Mouse (Mus musculus): ENCODE measurements at regions not wholly inside any gene's neighbourhood (a gene's known extent, or its start where the extent isn't known, plus 50 kb on each side); places are given as distances from the start of the nearest gene placed in this dataset.

- 65% methylated on average over 7 of the region's 7 CpGs for WGBS (ENCODE audit: insufficient replicate concordance)
- H3K9me3 ChIP-seq (ENCODE audit: control insufficient read depth, low read length) = no peaks in the 10 kb centered on the region
- TF ChIP-seq EP300 (IDR thresholded peaks at IDR 0.05; ENCODE audit: low read depth) (no peak), CTCF (IDR thresholded peaks at IDR 0.05; ENCODE audit: low read depth) (no peak)
- H3K36me3 ChIP-seq (replicated peaks; ENCODE audit: control insufficient read depth, insufficient read depth, low read depth) = no peaks in the 10 kb centered on the region
- ATAC-seq (ENCODE audit: insufficient read depth) (no peak), DNase-seq (ENCODE audit: low read depth in 3 of 3, low spot score in 3 of 3) (no peak)
- no peak overlapping the region for H3K4me3 ChIP-seq (ENCODE audit: insufficient read depth in 1 of 2, low read depth in 2 of 2, low read length in 2 of 2)
- no peak overlapping the region for H3K4me2 ChIP-seq (ENCODE audit: low read depth)
- no peak overlapping the region for H3K27ac ChIP-seq
- H3K4me1 ChIP-seq (replicated peaks; ENCODE audit: control insufficient read depth in 2 of 2, insufficient read depth in 2 of 2, low read length in 1 of 2) = no peaks in the 10 kb centered on the region
- H3K9ac ChIP-seq (replicated peaks) = no peak overlapping the region
- no peaks in the 10 kb centered on the region for H3K27me3 ChIP-seq (ENCODE audit: control insufficient read depth, insufficient read depth, low read length)
Observed at GRCm38 (mm10) chr8:36019895-36020294, 254.3 kb downstream of the Gm19410 start.

DNA sequence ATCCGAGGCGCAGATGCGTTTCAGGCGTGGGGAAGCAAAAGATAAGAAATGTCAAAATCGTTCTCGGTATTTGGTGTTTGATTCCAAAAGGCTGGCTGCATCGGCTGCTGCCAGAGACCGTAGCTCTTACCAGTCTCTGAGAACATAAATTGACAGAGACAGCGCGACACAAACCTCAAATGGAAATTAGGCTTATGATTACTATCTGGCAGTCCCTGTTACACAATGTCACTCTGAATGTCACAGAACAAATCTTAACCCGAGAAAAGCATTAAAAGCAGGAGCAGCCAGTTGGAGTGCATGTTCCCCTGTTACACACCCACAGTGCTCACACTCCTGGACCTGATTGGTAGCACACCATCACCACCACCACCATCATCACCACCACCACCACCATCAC lies 262.0 kb downstream of the Gm19410 start:
- Histone ChIP-seq H3K27me3 (ENCODE audit: control insufficient read depth, insufficient read depth, low read length) (no peaks in the 10 kb centered on the region; the same call in 1 of the 2 replicates), H3K4me1 (replicated peaks; ENCODE audit: control insufficient read depth in 2 of 2, insufficient read depth in 2 of 2, low read length in 1 of 2) (0 out of 4 replicates have a peak, but pooled peaks cover 0 to 1% of the 10 kb centered on the region in 2 experiments), H3K36me3 (replicated peaks; ENCODE audit: control insufficient read depth, insufficient read depth, low read depth) (no peaks in the 10 kb centered on the region), H3K9ac (replicated peaks) (no peak overlapping the region), H3K9me3 (ENCODE audit: control insufficient read depth, low read length) (no peaks in the 10 kb centered on the region), H3K4me2 (ENCODE audit: low read depth) (no peak overlapping the region), H3K4me3 (ENCODE audit: insufficient read depth in 1 of 2, low read depth in 2 of 2, low read length in 2 of 2) (no peak overlapping the region), H3K27ac (no peak overlapping the region)
- 67% methylated on average over 11 of the region's 11 CpGs for WGBS (ENCODE audit: insufficient replicate concordance)
- no peak for DNase-seq (ENCODE audit: low read depth in 3 of 3, low spot score in 3 of 3)
- ATAC-seq (ENCODE audit: insufficient read depth) = no peak
- TF ChIP-seq EP300 (IDR thresholded peaks at IDR 0.05; ENCODE audit: low read depth) = no peak
- no peak for TF ChIP-seq CTCF (IDR thresholded peaks at IDR 0.05; ENCODE audit: low read depth)

GRCm38 (mm10) chr8:36028121-36028955 lies 262.7 kb downstream of the Gm19410 start:
- ATAC-seq (ENCODE audit: insufficient read depth) (no peak), DNase-seq (ENCODE audit: low read depth in 3 of 3, low spot score in 3 of 3) (no peak)
- no peaks in the 10 kb centered on the region for H3K36me3 ChIP-seq (replicated peaks; ENCODE audit: control insufficient read depth, insufficient read depth, low read depth)
- no peaks in the 10 kb centered on the region; the same call in 1 of the 2 replicates for H3K27me3 ChIP-seq (ENCODE audit: control insufficient read depth, insufficient read depth, low read length)
- no peak overlapping the region for H3K9ac ChIP-seq (replicated peaks)
- H3K4me1 ChIP-seq (replicated peaks; ENCODE audit: control insufficient read depth in 2 of 2, insufficient read depth in 2 of 2, low read length in 1 of 2) = 0 out of 4 replicates have a peak, but pooled peaks cover 0 to 1% of the 10 kb centered on the region in 2 experiments
- H3K9me3 ChIP-seq (ENCODE audit: control insufficient read depth, low read length) = no peaks in the 10 kb centered on the region
- 32% methylated on average over 9 of the region's 9 CpGs for whole genome bisulfite sequencing (ENCODE audit: insufficient replicate concordance)
- no peak overlapping the region for H3K4me2 ChIP-seq (ENCODE audit: low read depth)
- no peak overlapping the region for H3K27ac ChIP-seq
- TF ChIP-seq CTCF (IDR thresholded peaks at IDR 0.05; ENCODE audit: low read depth) (no peak), EP300 (IDR thresholded peaks at IDR 0.05; ENCODE audit: low read depth) (no peak)
- no peak overlapping the region for H3K4me3 ChIP-seq (ENCODE audit: insufficient read depth in 1 of 2, low read depth in 2 of 2, low read length in 2 of 2)

DNA sequence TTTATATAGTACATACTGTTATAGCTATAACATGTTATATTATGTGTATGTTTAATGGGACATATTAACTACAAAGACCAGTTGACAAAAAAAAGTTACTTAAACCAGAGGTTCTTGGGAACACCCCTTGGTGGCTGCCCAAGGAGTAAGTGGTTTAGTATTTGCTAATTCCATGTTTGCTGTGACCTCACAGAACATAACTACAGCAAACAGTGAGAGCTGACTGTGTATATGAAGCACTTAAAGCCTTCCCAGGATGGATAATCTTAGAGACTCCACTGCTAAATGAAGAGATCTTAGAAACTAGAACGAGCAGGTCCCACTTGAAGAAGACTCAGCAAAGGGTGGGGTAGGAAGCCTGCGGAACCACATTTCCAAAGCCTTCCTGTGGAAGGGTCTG lies 263.9 kb downstream of the Gm19410 start:
- Histone ChIP-seq H3K9me3 (ENCODE audit: control insufficient read depth, low read length) (no peaks in the 10 kb centered on the region), H3K27me3 (ENCODE audit: control insufficient read depth, insufficient read depth, low read length) (no peaks in the 10 kb centered on the region; the same call in 1 of the 2 replicates), H3K4me1 (replicated peaks; ENCODE audit: control insufficient read depth in 2 of 2, insufficient read depth in 2 of 2, low read length in 1 of 2) (0 out of 4 replicates have a peak, but pooled peaks cover 0 to 1% of the 10 kb centered on the region in 2 experiments), H3K4me3 (ENCODE audit: insufficient read depth in 1 of 2, low read depth in 2 of 2, low read length in 2 of 2) (no peak overlapping the region), H3K27ac (no peak overlapping the region), H3K36me3 (replicated peaks; ENCODE audit: control insufficient read depth, insufficient read depth, low read depth) (no peaks in the 10 kb centered on the region), H3K4me2 (ENCODE audit: low read depth) (no peak overlapping the region), H3K9ac (replicated peaks) (no peak overlapping the region)
- no peak for DNase-seq (ENCODE audit: low read depth in 3 of 3, low spot score in 3 of 3)
- no peak for TF ChIP-seq EP300 (IDR thresholded peaks at IDR 0.05; ENCODE audit: low read depth)
- no peak for TF ChIP-seq CTCF (IDR thresholded peaks at IDR 0.05; ENCODE audit: low read depth)
- 58% methylated on average over 2 of the region's 2 CpGs for WGBS (ENCODE audit: insufficient replicate concordance)
- ATAC-seq (ENCODE audit: insufficient read depth) = no peak

DNA sequence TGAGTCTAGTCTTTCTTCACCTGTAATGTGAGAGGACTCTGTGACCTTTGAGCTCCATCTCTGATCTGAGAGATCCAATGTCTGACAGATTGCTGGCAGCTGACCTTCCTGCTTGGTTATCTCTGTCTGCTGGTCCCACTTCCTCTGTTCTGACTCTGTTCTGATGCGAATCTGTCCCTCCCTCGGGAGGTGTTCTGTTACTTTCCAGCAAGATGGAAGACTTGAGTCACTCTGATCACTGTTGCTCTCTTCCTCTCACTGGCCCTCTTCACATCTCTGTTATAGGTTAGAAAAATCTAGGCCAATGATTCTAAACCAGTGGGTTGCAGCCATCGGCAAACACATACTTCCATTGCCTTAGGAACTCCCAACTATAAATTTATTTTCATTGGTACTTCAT lies 264.6 kb downstream of the Gm19410 start:
- no peak for DNase-seq (ENCODE audit: low read depth in 3 of 3, low spot score in 3 of 3)
- no peak for TF ChIP-seq EP300 (IDR thresholded peaks at IDR 0.05; ENCODE audit: low read depth)
- no peak for TF ChIP-seq CTCF (IDR thresholded peaks at IDR 0.05; ENCODE audit: low read depth)
- no peak overlapping the region for H3K9ac ChIP-seq (replicated peaks)
- H3K27me3 ChIP-seq (ENCODE audit: control insufficient read depth, insufficient read depth, low read length) = no peaks in the 10 kb centered on the region; the same call in 1 of the 2 replicates
- no peak overlapping the region for H3K4me2 ChIP-seq (ENCODE audit: low read depth)
- no peaks in the 10 kb centered on the region for H3K9me3 ChIP-seq (ENCODE audit: control insufficient read depth, low read length)
- no peak overlapping the region for H3K27ac ChIP-seq
- no peaks in the 10 kb centered on the region for H3K36me3 ChIP-seq (replicated peaks; ENCODE audit: control insufficient read depth, insufficient read depth, low read depth)
- WGBS (ENCODE audit: insufficient replicate concordance) = 39% methylated on average over 3 of the region's 3 CpGs
- no peak for ATAC-seq (ENCODE audit: insufficient read depth)
- H3K4me3 ChIP-seq (ENCODE audit: insufficient read depth in 1 of 2, low read depth in 2 of 2, low read length in 2 of 2) = no peak overlapping the region
- H3K4me1 ChIP-seq (replicated peaks; ENCODE audit: control insufficient read depth in 2 of 2, insufficient read depth in 2 of 2, low read length in 1 of 2) = 0 out of 4 replicates have a peak, but pooled peaks cover 0 to 1% of the 10 kb centered on the region in 2 experiments

All from liver, embryonic 14.5 days (tissue).